Mouse (Mus musculus) monocyte, adult 5-6 weeks (primary cell): ENCODE results near the gene Aloxe3. TPM values are rescaled to one million over a fixed set of nuclear protein-coding genes. Genes with fewer than 3 reads are reported as not detected.
A peak's percentile ranks its signal among the peaks of the same experiment; 100 is the strongest.

ENCODE experiments used
- ATAC-seq: fragments of 153-309, 156-312 bp; replicated peaks from 2 replicates; pipeline ENCODE4 v1.8.0; 2017; ENCODE audit warnings: mild to moderate bottlenecking; ENCODE audit not compliant: low TSS enrichment, insufficient number of reproducible peaks, severe bottlenecking, poor library complexity, low FRiP score
- total RNA-seq: library from RNA; stranded (forward); fragments of 200-1000, 200-491, 200-594 nt; gene quantifications from 3 replicates; pipeline ENCODE4 v1.2.3, GENCODE M21; 2017

Aloxe3 gene
- total RNA-seq, 1 experiment from 2014 or later: 0.57 TPM

DNA sequence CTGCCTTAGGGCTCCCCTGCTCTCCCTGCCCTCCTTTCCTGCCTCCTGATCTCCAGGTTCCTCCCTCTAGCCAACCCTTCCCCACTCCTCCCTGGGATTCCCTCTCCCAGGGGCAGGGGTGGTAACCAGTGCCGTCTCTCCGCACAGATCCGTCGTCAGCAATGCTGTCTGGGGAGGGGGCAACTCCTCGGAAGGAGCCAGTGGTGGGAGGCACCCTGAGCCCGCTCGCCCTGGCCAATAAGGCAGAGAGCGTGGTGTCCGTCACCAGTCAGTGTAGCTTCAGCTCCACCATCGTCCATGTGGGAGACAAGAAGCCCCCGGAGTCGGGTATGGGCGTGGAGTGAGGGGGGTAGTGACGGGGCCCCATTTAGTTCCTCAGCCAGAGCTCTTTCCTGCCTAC is 21.2 kb upstream of the Aloxe3 start:
- ATAC-seq: no peak

DNA sequence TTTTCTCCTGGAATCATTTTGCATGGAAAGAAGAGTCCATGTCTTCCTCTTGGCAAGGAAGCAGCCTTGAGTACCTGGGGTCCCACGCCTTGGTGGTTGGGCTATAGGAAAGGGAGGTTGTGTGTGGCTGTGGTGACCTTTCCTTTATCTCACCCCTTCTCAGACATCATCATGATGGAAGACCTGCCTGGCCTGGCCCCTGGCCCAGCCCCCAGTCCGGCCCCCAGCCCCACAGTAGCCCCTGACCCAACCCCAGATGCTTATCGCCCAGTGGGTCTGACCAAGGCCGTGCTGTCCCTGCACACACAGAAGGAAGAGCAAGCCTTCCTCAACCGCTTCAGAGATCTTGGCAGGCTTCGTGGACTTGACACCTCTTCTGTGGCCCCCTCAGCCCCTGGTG is 20.5 kb upstream of the Aloxe3 start:
- ATAC-seq: no peak

DNA sequence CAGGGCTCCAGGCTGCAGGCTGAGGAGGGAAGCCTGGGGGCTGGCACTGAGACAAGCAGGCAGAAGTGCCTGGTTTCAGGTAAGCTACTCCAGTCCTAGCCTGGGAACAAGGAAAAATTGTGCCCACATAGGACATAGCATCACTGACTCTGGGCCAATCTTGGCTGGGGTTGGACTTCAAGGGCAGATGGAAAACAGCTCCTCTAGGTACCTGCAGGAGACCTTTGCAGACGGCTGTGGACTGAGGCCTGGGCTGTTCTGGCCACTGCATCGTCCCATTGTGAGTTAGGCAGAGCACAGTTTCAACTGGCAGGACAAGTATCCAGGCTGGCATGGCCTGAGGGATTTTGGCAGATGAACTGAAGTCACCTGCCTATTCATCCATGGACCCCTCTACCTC is 19.9 kb upstream of the Aloxe3 start:
- no peak for ATAC-seq

DNA sequence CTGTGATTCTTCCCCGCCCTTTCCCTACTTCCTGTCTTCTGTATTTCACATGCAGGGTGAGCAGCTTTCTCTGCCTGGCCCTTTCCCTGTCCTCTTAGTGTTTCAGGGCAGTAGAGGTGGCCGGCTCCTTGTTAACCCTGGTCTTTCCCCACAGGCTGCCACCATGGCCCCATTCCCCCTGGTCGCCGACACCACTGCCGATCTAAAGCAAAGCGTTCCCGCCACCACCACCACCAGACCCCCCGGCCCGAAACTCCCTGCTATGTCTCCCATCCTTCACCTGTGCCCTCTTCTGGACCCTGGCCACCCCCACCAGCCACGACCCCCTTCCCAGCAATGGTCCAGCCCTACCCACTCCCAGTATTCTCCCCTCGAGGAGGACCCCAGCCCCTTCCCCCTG is 19.4 kb upstream of the Aloxe3 start:
- no peak for ATAC-seq

DNA sequence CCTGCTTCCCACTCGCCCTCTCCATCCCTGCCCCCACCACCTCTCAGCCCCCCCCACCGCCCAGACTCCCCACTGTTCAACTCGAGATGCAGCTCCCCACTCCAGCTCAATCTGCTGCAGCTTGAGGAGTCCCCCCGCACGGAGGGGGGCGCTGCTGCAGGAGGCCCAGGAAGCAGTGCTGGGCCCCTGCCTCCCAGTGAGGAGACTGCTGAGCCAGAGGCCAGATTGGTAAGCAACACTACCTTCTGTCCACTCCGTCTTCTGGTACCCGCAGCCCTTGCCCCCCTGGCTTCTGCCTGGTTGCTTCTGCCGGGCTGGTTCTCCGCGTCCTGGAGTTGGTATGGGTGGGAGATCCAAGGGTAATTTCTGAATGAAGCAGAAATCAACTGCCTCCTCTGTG is 18.9 kb upstream of the Aloxe3 start:
- no peak for ATAC-seq

DNA sequence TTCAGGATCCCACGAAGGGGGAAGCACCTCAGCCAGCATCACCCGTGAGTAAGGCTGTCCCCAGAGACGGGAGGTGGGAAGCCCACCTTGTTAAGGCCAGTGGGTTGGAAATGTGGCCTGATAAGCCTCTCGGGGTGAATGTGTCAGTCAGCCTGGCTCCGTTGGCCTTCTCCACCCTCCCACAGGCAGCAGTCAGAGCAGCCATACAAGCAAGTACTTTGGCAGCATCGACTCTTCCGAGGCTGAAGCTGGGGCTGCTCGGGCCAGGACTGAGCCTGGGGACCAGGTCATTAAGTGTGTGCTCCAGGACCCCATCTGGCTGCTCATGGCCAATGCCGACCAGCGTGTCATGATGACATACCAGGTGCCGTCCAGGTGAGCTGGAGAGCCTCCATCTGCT is 18.0 kb upstream of the Aloxe3 start:
- no peak for ATAC-seq

GRCm38 (mm10) chr11:69108223-69108622 is 17.5 kb upstream of the Aloxe3 start:
- no peak for ATAC-seq

- ATAC-seq: no peak
Observed at GRCm38 (mm10) chr11:69109032-69109900, 16.4 kb upstream of the Aloxe3 start.

DNA sequence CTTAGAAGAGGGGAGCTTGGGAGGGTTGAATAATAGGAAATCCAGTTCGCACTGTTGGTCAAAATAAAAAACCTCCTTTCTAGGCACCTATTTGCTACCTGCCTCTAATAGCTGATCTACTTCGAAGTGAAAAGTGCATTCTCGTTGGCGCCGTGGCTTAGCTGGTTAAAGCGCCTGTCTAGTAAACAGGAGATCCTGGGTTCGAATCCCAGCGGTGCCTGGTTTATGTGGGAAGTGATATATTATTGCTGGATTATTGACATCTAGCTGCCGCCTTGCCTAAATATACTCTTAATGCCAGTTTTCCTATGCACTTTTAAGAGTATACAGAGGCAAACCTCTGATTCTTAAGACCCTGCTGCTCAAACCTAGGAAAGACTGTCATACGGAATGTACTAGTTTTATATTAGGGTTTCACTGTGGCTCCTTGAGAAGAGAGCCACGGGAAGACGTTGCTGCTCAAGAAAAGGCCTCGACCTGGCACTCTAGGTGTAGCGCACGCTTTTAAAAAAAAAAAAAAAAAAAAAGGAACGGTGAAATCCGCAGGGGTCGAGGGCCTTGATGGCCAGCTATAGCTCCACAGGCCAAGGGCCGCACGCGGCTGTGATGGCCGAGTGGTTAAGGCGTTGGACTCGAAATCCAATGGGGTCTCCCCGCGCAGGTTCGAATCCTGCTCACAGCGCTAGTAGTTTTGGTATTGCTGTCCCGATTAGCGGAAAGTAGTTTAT is 15.2 kb upstream of the Aloxe3 start:
- 0 out of 2 replicates have a peak, but pooled peaks have one; percentile 28 for ATAC-seq

GRCm38 (mm10) chr11:69111051-69111810 is 14.5 kb upstream of the Aloxe3 start:
- ATAC-seq: no peak

DNA sequence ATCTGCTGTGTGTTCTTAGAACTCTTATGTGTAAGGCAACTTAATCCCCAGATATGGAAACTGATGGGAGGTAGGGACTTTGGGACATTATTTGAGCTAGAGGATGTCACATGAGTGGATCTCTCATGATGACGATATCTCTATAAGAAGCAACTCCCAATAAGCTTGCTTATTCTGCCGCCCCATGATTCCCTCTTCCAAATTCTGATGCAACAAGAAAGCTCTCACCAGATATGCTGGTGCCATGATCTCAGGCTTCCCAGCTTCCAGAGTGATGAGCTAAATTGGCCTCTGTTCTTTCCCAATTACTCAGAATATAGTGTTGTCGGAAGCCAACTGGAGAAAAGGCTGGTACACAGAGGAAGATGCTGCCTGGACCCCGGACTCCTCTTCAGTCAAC is 13.8 kb upstream of the Aloxe3 start:
- no peak for ATAC-seq

DNA sequence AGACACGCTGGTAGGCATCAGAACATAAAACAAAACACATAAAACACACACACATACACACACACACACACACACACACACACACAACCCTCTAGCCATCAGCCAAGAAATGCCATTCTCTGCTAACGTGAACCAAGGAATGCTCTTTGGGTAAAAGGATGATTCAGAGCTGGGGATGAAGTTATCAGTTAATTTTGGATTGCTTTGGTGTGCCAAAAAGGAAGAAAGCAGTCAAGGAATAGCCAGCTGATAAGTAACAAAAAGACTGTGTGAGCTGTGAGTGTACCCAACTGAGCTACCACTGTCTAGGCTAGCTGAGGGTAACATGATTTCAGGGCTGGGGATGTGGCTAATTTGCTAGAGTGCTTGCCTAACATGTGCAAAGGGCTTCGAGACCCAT is 11.7 kb upstream of the Aloxe3 start:
- no peak for ATAC-seq

- no peak for ATAC-seq
Observed at GRCm38 (mm10) chr11:69114621-69115020, 11.1 kb upstream of the Aloxe3 start.

- no peak for ATAC-seq
Observed at GRCm38 (mm10) chr11:69116843-69117242, 8.9 kb upstream of the Aloxe3 start.

DNA sequence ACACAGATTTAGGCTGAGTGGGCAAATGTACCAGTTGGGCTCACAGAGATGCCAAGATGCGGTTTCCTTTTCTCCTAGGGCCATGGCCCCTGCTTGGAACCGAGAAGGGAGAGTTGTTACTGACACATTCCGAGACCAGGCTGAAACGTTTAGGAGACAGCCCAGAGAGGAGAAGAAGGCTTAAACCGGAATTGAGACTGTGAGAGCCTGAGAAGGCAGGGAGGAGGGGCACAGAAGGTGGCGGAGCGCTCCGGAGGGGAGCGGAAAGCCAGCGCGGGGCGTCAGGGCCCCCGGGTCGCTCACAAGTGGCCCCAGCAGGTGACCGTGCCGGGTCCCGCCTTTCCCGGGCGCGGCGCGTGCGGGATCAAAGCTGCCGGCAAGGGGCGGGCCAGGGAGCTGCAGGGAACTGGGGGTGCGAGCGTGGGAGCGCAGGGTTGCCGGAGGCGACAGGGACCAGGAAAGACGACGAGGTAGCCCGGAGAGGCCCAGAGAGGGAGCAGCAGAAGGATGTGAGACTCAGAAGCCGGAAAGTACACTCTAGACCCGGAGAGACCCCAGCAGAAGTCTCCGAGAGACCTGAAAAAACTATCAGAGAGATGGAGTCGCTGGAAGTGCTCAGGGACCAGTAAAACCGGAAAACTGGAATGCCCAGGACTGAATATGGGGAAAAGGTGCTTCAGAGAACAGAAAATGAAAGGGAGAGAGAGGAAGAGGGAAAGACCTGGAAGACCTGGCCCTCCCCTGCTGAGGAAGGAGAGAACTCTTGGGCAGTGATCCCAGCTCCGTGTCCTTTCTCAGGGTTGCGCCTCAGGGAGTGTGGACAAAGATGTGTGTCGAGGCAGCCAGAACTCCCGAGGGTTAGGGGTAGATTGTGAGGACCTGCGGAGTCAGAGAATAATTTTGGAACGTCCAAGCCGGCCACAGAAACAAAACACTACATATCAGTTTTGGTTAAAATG is 7.7 kb upstream of the Aloxe3 start:
- 0 out of 2 replicates have a peak, but pooled peaks have one; percentile 16 for ATAC-seq

DNA sequence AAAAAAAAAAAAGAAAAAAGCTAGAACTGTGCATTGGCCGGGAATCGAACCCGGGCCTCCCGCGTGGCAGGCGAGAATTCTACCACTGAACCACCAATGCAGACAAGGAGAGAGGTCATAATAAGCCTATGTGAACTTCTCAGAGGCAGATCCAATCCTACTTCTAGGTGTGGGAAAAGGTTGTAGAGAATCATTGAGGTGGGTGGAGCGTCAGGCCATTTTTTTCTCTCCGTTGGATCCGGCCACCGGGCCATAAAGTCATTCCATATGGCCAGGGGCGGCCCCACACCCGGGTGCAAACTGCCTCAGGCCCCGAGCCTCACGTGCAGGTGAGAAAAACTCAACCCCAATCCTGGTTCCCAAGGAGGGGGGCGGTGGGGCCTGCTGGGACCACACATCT is 6.9 kb upstream of the Aloxe3 start:
- peak; percentile 14; the same call in 1 of the 2 replicates for ATAC-seq

GRCm38 (mm10) chr11:69119446-69120155 is 6.1 kb upstream of the Aloxe3 start:
- ATAC-seq: no peak
